Mouse (Mus musculus) telencephalon, adult 2 months (tissue): ENCODE data around the gene Cdh24.

Experiments
- DNase-seq: peaks from one replicate; pipeline ENCODE4 v3.0.0-alpha.2; 2011; ENCODE audit warnings: low read depth, low spot score

Cdh24 gene

DNA sequence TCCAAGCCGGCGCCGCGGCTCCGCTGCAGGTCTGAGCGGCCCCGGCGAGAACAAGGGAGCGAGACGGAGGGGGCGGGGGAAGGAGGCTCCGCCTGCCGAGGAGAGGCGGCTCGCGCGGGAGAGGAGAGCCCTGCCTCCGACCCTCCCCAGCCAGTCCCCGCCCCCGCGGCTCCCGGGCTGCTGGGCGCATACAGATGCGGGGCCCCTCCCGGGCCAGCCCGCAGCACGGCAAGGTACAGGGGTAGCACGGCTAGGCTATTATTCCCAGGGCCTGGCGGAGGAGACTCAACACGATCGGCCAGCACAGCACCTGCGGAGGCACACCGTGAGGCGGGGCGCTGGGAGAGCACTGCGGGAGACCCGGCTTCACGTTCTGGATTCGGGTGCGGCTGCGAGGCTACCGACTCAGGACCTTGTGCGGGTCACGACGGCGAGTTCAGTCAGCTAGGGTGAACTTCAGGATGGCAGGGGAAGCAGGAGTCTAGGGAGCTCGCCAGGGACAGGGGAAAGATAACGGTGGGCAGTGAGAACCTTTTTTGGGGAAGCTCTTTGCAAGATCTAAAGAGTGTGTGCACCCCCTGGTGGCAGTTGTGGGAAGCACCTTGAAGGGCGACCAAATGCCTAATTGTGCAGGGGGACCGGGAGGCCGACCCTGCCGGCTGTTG lies at the start of gene Cdh24:
Cdh24 (minus strand) TSS at position 60 of the 665 bp plus-strand sequence.
- no peak for DNase-seq

DNA sequence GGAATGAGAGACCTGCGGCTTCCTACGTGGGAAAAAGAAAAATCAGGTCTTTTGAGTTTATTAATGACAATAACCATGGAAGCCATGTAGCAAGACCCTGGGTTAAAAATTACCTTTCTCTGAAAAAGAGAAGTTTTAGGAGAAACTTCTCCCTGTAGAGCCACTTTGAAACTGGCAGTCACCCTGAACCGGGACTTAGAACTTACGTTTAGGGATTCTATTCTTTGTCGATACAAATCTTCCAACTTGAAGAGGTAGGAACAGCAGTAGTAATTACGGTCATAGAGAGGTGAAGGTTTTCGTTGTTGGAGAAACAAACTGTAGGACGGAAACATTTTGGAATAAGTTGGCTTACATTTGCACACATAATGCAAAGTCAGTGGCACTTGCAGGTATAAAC lies 46.1 kb upstream of the Cdh24 start:
- no peak for DNase-seq

DNA sequence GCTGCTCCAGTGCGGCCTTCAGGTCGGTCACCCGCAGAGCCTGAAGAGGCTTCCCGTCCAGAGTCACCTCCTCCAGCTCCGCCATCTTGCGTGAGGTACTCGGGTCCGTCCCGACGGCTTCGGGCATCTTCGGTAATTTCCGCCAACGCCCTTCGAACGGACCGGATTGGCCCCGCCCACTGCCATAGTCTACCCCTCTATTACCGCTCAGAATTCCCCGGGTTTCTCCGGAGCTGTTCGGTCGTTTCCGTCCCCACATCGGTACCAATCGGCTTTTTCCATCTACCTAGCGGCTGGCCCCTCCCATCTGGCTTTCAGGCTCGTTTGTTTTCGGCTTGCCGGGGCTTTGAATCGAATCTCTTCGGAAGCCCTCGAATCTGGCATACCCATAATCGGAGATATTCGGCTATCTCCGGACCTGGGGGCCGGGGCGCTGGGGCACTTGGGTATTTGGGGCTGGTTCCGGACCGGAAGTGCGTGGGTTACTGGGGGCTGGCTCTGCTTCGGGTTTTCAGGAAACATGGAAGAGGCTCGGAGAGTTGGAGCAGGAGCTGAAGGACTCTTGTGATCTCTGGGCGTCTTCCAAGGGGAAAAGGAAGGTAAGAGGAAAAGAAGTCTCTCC lies 45.5 kb upstream of the Cdh24 start, which contains the start of gene Acin1:
Acin1 (minus strand) TSS at position 410 of the 622 bp plus-strand sequence.
- DNase-seq = peak; percentile 98

DNA sequence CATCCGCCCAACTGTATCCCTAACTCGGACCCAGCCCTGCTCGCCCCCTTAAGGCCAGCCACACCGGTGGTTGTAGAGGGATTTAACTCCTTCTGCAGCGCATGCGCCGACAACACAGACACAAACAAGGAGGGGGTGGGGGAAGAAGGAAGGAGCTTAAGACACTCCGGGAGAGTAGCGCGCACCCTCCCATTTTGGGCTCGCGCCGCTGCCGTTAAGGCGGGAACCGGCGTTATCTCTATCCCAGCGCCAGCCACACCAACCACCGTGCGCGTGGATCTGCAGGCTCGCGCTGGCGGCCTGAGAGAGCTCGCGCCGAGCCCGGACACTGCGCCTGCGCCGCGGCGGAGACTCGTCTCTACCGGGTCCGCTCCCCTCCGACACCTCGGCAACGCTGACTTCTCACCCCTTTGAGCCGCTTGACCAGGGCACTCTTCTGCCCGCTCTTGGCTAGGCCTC lies 44.9 kb upstream of the Cdh24 start, which contains the start of gene 1700123O20Rik:
1700123O20Rik (plus strand) TSS at position 154 of the 459 bp plus-strand sequence.
- peak; percentile 87 for DNase-seq

DNA sequence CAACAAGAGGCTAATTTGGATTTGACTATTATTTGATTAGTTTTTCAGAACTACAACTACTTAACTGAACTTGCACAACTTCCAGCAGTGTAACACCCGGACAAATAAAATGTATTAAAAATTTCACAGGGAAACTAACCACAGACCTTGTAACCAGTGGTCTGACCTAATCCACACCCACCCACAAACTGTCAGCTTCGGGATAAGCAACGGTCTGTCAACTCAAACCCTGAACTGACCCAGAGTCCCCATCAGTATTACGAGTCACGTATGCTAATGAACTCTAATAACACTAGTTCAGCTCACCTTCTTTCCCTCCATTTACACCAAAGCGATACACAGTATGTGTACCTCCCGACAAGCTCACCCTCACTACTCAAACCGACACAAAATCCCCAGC lies 44.3 kb upstream of the Cdh24 start:
- no peak for DNase-seq

DNA sequence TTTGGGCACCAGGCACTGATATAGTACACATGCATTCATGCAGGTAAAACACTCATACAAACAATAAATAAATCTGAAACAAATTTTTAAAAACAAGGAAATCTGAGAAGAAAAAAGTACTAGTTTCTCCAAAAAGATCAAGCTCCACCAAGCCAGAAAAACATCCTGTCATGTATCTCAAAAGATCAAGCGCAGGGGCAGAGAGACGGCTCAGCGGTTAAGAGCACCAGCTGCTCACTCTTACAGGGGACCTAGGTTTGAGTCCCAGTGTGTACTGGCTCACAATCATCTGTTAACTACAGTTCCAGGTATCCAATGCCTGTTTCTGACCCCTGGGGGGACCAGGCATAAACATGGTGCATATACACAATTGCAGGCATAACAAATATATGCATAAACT lies 41.2 kb upstream of the Cdh24 start:
- no peak for DNase-seq

DNA sequence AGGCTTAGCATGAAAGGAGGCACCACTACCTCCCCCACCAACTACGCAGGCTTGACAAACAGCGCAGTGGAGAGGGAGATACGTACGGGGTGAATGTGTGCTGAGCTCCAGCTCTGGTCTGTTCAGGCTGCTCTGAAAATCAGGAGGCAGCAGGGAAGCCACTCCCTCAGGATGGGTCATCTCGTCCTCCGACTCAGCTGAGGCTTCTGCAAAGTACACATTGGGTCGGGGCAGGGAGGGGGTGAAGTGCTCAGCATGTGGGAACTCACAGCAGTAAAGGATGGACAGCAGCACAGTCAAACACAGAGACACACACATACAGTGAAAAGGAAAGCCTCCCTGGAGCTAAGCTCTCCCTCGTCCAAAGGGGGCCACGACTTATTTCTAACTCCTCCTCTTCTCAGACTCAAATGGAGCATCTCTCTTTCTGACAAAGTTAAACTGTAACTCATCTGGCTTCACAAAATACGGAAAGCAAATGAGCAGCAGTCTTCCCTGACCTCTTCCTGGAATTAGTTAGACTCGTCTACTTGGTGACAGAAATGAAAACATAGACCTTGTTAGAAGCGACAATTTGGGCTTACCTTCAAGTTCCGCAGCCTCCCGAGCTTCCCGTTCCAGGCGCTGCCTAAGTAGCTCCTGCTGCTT lies 37.6 kb upstream of the Cdh24 start:
- no peak for DNase-seq

DNA sequence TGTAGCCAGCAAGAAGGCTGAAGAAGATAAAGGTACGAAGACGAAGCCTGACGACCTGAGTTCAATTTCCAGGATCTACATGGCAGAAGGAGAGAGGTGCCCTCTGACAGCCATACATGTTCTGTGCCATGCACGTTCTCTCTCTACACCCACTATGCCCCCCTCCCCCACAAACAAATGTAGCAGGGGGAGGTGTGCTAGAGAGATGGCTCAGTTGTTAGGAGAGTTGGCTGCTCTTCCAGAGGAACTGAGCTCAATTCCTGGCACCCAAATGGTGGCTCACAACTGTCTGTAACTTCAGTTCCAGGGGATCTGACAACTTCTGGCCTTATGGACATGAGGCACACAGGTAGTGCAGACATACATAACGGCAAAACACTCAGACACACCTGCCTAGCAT lies 35.1 kb upstream of the Cdh24 start:
- DNase-seq = no peak

DNA sequence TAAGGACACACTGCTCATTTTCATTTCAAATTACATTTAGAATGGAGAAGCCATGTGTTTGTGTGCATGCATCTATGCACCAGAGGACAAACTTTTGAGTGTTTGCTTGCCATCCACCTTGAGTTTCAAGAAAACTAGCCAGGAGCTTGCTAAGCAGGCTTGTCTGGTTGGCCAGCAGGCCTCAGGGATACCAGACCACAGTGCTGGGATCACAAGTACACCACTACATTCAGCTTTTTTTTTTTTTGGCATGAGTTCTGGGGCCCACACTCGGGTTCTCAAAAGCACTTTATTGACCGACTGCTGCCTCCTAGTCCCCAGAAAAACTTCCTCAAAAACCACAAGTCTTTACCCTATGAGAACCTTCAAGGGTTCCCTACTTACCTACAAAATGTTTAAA lies 33.2 kb upstream of the Cdh24 start:
- no peak for DNase-seq

DNA sequence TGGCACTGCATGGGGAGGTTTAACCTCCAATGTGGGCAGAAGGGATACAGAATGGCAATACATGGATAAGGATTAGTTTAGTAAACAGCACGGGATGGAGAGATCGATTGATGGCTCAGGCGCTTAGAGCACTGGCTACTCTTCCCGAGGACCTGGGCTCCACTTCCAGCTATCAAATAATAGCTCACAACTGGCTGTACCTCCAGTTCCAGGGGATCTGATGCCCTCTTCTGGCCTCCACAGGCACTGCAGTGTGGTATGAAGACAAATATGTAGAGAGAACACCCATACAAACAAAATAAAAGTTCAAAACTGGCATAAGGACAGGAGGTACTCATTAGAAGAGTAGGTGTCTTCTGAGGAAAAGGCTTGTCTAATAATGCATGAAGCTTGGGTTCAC lies 28.2 kb upstream of the Cdh24 start:
- DNase-seq = no peak

DNA sequence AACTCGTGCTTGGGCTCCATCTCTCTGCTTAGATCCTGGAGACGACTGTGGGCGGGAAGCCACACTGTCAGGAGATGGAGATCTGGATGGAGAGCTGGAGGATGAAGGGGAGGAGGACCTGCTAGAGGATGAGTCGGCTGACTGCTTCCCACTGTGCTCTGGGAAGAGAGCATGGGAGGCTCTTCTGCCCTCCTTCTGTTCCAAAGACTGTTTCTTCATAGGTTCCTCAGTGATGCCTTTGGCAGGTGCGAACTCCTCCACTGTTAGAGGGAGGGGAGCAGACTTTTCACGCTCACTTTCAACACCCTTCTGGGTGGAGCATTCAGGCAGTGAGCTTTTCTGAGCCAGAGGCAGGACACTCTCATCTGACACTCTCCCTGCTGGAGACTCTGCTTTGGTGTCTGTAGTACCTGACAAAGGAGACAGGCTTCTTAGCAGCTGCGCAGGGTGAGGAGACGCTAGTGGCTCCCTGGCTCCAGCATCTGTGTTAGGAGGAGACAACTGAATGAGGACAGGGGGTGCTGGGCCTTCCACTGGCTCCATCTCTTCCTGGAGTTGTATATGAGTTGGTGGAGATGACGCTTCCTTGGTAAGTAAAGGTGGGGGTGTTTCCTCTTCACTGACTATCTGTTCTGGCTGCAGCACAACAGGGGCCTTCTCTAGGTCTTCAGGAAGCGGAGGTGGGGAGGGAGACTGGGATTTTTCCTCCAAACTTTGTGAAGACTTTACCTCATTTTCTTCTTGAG lies 23.5 kb upstream of the Cdh24 start:
- peak; percentile 81 for DNase-seq

DNA sequence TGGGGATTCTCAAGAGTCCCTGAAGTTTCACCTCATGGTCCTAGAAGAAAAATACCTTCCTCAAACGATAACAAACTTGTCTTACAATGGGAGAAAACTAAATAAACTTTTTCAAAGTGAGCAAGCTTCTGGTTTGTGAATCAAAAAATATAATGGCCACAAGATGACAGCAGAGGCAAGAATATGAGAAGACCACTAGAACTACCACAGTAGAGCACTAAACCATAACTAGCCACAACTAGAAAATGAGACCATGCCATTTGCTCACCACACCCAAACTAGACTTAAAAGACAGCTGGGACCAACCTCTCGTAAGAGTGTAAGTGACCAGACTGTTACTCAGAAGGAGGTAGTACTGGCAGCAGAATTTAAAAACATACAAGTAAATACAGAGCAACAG lies 18.8 kb upstream of the Cdh24 start:
- DNase-seq = no peak

DNA sequence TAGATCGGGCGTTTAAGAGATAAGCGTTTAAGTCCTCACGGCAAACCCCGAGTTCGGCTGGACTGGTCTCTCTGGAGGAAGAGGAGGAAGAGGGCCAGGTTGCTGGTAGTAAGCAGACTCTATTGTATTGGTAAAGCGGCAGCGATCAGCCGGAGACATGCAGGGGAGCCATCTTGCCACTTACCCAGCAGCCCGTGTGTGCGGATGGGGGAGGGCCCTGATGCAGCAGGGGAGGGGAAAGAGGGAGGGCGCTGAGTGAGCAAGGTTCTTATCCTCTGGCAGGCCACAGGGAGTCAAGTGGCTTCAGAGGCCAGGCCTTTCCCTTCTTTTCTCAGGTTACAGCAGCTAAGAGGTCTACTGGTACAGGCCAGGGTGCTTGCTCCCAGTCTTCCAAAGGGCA lies 12.3 kb upstream of the Cdh24 start:
- DNase-seq = peak; percentile 74

DNA sequence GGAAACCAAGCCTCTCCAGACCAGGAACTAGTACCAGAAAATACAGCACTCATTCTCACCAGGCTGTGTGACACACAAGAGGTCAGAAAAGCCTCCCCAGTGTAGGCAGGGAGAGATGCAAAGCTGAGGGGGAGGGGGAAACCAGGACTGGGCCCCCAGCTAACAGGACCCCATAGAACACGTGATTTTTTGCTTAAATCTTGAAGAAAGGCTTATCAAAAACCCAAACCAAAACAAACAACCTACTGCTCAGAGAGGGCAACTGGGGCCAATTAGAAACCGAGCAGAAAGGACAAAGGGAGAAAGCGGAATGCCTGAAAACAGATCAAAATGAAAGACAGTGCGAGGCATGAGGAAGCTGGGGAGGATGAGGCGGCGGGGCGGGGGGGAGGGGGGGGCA lies 11.6 kb upstream of the Cdh24 start:
- DNase-seq = no peak

DNA sequence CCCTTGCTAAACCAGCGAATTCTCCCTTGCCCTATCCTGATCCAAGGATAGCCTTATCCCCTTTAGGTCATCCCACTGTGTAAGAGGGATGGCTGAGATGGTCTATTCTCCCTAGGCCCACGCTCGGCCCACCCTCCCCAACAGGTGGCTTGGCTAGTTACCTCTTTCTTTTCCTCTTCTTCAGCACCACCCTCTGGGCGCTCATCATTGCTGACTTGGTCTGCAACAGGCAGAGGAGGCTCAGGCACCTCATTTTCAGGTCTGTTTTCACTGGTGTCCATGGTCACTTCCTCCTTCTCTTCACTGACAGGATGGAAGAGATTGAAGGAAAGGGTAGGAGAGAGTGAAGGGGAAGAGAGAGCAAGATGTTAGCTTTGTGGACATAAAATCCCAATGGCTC lies 10.4 kb upstream of the Cdh24 start:
- DNase-seq = no peak

DNA sequence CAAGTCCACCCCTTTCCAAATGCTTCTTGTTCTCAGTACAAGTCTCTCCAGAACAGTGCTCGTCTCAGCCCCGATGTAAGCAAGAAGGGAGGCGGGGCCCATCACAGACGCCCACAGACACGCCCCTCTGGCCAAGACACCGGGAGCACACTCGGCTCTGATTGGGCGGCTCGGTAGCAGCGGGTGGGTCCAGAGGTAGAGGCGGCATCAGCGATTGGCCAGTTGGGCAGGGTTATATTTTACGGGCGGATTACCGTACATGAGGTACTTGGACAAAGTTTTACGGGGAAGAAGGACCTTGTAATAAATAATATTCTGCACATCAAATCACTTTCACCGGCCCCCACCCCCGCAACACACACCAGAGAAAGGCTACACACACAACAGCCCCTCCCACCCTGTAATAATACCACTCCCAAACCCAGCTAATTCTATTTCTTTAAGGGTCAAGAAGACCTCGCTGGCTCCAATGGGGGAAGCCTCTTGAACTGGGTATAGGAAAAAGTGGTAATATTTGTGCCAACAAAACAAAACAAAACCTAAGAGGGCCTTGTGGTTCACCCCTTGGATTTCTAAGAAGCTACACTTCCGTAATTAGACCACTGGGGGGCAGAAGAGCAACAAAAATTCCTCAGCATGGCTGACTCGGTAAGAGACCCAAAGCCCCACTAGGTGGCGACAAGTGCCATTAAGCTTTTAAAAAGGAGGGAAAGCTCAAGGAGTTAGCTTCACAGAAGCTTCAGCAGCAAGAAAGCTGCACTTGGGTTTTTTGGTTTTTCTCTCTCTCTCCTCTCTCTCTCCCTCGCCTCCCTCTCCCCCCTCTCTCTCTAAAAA lies 9.7 kb upstream of the Cdh24 start:
- peak; percentile 92 for DNase-seq

DNA sequence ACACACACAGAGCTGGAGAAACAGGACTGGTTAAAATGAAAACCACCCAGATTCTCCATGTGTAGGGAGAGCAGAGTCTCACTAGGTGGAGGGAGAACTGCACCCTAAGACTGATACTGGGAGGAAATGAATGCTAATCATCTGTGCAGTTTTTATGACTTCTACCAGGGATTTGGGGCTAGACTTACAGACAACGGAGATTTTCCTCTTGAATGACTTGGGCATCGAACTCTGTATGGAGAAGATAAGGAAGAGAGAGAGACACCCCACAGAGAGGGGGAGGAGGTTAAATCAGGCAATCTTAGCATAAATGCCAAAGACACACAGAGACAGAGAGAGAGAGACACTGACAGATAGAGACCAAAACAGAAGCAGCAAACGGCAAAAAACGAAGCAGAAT lies 6.7 kb upstream of the Cdh24 start:
- no peak for DNase-seq

DNA sequence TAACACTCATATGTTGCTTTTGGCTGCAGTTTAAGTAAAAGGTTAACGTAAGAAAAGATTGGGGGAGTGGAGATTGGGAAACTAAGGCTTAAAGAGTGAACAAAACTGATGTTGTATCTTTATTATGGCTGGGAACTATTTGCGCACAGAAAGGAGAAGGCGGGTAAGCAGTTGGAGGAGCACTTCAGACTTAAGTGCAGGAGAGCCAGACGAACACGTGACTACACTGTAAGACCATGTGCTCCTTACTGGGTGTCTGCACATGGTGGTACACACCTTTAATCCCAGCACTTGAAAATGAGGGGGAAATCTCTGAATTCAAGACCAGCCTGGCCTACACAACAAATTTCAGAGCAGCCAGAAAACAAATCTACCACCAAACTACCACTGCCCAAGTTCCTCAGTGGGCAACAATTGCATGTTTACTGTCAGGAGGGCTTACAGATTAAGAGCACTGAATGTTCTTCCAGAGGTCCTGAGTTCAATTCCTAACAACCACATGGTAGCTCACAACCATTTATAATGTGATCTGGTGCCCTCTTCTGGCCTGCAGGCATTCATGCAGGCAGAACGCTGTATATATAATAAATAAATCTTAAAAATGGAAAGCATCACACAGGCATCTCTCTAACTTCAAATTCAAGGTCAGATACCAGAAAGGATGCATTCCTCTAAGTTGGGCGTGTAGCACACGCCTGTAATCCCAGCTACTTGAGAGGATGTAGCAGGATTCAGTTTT lies 5.9 kb upstream of the Cdh24 start:
- DNase-seq = no peak

DNA sequence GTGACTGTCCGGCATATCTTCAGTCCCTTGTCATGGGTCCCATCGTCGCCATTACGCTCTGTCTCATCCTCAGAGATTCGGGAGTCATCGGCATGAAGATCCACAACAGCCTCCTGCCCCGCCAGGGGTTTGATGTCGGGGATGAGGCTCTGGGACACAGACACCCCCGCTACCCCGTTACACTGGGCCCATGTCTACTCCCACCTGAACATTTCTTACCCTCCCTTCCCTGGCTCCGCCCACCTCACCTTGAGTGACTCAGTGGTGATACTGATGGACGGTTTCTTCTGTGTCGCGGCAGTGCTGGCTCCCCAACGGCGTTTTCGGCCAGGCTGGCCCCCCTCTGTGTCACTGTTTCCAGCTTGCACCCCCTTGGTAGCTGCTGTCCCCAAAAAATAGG lies 5.3 kb upstream of the Cdh24 start:
- no peak for DNase-seq

DNA sequence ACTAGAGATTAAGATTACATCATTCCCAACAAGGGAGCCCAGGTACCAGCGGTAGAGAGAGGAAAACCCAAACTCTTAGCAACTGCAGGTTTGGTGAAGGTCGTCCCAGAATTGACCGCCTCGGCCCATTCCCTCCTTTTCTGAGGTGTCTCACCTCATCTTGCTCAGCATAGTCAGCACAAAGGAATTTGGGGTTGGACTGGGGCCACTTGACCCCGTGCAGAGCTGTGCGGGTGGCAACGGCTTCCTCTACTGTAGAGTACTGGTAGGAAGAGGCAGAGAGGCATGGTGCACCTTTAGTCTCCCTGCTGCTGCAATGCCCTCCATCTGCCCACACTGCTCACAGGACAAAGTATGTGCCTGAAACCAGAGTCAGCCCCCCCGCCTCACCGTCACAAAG lies 3.1 kb upstream of the Cdh24 start:
- DNase-seq = no peak

DNA sequence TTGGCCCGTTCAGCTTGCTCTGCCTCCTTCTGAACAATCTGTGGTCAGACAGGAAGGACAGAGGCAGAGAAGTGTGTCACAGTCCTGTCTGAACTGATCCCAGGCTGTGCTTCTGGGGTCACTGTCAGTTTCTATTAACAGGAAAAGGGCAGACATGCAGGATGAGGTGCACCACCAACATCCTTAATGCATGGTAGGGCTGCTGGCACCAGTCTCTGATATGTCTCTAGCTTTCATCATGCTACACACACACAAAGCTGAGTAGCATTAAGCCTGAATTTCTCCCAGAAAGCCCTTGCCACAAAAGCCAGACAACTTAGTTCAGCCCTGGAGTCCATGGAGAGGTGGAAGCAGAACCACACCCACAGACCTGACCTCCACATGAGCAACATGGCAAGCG lies 1.8 kb upstream of the Cdh24 start:
- no peak for DNase-seq
